Mouse (Mus musculus) midbrain, embryonic 12.5 days (tissue): ENCODE measurements around the gene Itsn1. TPM values are rescaled to one million over a fixed set of nuclear protein-coding genes. Genes with fewer than 3 reads are reported as not detected.
A peak's percentile ranks its signal among the peaks of the same experiment; 100 is the strongest.

Source experiments
- ATAC-seq: fragments of 200-750 bp; cut with Nextera tagmentation; 2 replicates; pipeline ENCODE4 v1.8.0; 2017; ENCODE audit warnings: low read depth, moderate TSS enrichment, moderate library complexity; ENCODE audit not compliant: low FRiP score
- H3K27ac ChIP-seq: fragments of 300-500 bp; sonication (generic); replicated peaks from 2 replicates; pipeline ENCODE4 v1.5.1; 2016; ENCODE audit warnings: mild to moderate bottlenecking
- H3K27me3 ChIP-seq: fragments of 300-500 bp; sonication (generic); 2 replicates; pipeline ENCODE4 v1.6.1; 2016; ENCODE audit warnings: mild to moderate bottlenecking
- H3K36me3 ChIP-seq: fragments of 300-500 bp; sonication (generic); 2 replicates; pipeline ENCODE4 v1.6.1; 2016
- H3K4me1 ChIP-seq: fragments of 300-500 bp; sonication (generic); 2 replicates; pipeline ENCODE4 v1.6.1; 2016
- H3K4me2 ChIP-seq: fragments of 300-500 bp; sonication (generic); replicated peaks from 2 replicates; pipeline ENCODE4 v1.6.1; 2016; ENCODE audit warnings: mild to moderate bottlenecking, moderate library complexity
- H3K4me3 ChIP-seq: fragments of 300-500 bp; sonication (generic); 2 replicates; pipeline ENCODE4 v1.5.1; 2016; ENCODE audit warnings: mild to moderate bottlenecking
- H3K9ac ChIP-seq: fragments of 300-500 bp; sonication (generic); replicated peaks from 2 replicates; pipeline ENCODE4 v1.6.1; 2016; ENCODE audit warnings: mild to moderate bottlenecking, moderate library complexity
- H3K9me3 ChIP-seq: fragments of 300-500 bp; sonication (generic); 2 replicates; pipeline ENCODE4 v1.6.1; 2016; ENCODE audit warnings: mild to moderate bottlenecking
- WGBS: fragments of 180-500 bp; shearing (Covaris S2); methylation state at CpG from one replicate; pipeline ENCODE4 v1.1.7; 2016; 5-methylcytosine and 5-hydroxymethylcytosine counted together
- polyA plus RNA-seq: library from polyadenylated mRNA; unstranded; fragments of >200 nt; fragmentation: Nextera tagmentation; extraction: Ambion mirVana; gene quantifications from 2 replicates; pipeline ENCODE4 v1.2.1, GENCODE M21; 2016

Gene Itsn1
- polyA plus RNA-seq, 1 experiment from 2014 or later, result 75.4 TPM

- H3K4me2 ChIP-seq, result no peak overlapping the region
- 69% methylated on average over 5 of the region's 5 CpGs for WGBS
- peaks cover 59% of the 10 kb centered on the region for H3K4me1 ChIP-seq
- H3K27ac ChIP-seq, result no peak overlapping the region
- no peaks in the 10 kb centered on the region for H3K27me3 ChIP-seq
- H3K9me3 ChIP-seq, result no peaks in the 10 kb centered on the region
- no peak for ATAC-seq
- H3K4me3 ChIP-seq, result no peak overlapping the region
- no peaks in the 10 kb centered on the region for H3K36me3 ChIP-seq
- H3K9ac ChIP-seq, result no peak overlapping the region
Measured at GRCm38 (mm10) chr16:91734771-91735170, 5.7 kb downstream of the Itsn1 start.

- H3K4me1 ChIP-seq, result peaks cover 62% of the 10 kb centered on the region
Measured at GRCm38 (mm10) chr16:91736046-91736816, 7.2 kb downstream of the Itsn1 start.

GRCm38 (mm10) chr16:91738505-91738904 lies 9.4 kb downstream of the Itsn1 start:
- H3K9ac ChIP-seq, result no peak overlapping the region
- no peak overlapping the region for H3K4me3 ChIP-seq
- WGBS, result 87% methylated on average over 6 of the region's 6 CpGs
- no peak overlapping the region for H3K27ac ChIP-seq
- H3K4me1 ChIP-seq, result peaks cover 47% of the 10 kb centered on the region
- H3K4me2 ChIP-seq, result no peak overlapping the region
- ATAC-seq, result no peak
- H3K27me3 ChIP-seq, result no peaks in the 10 kb centered on the region
- H3K9me3 ChIP-seq, result no peaks in the 10 kb centered on the region
- no peaks in the 10 kb centered on the region for H3K36me3 ChIP-seq

More at GRCm38 (mm10) chr16:91736046-91736816, 7.2 kb downstream of the Itsn1 start:
- Histone ChIP-seq H3K9ac (no peak overlapping the region), H3K36me3 (no peaks in the 10 kb centered on the region), H3K9me3 (no peaks in the 10 kb centered on the region), H3K4me3 (no peak overlapping the region), H3K27me3 (no peaks in the 10 kb centered on the region), H3K27ac (no peak overlapping the region), H3K4me2 (no peak overlapping the region)
- WGBS, result 73% methylated on average over 7 of the region's 7 CpGs
- ATAC-seq, result no peak

- H3K27ac ChIP-seq, result 0 out of 2 replicates have a peak overlapping the region, but pooled peaks have one; percentile 4
- no peaks in the 10 kb centered on the region for H3K36me3 ChIP-seq
- no peak overlapping the region for H3K4me2 ChIP-seq
- no peaks in the 10 kb centered on the region for H3K9me3 ChIP-seq
- no peak for ATAC-seq
- no peak overlapping the region for H3K4me3 ChIP-seq
- 66% methylated on average over 8 of the region's 8 CpGs for WGBS
- H3K27me3 ChIP-seq, result no peaks in the 10 kb centered on the region
- H3K9ac ChIP-seq, result no peak overlapping the region
- peaks cover 32% of the 10 kb centered on the region for H3K4me1 ChIP-seq
Measured at GRCm38 (mm10) chr16:91740184-91740917, 11.3 kb downstream of the Itsn1 start.

GRCm38 (mm10) chr16:91740918-91741255 lies 11.8 kb downstream of the Itsn1 start:
- ATAC-seq, result no peak
- H3K27me3 ChIP-seq, result no peaks in the 10 kb centered on the region
- no peak overlapping the region for H3K4me3 ChIP-seq
- H3K36me3 ChIP-seq, result no peaks in the 10 kb centered on the region
- H3K27ac ChIP-seq, result no peak overlapping the region
- H3K9ac ChIP-seq, result no peak overlapping the region
- H3K9me3 ChIP-seq, result no peaks in the 10 kb centered on the region
- peaks cover 30% of the 10 kb centered on the region for H3K4me1 ChIP-seq
- WGBS, result 60% methylated on average over 7 of the region's 7 CpGs
- no peak overlapping the region for H3K4me2 ChIP-seq

GRCm38 (mm10) chr16:91743055-91743454 lies 14.0 kb downstream of the Itsn1 start:
- Histone ChIP-seq H3K36me3 (no peaks in the 10 kb centered on the region), H3K27me3 (no peaks in the 10 kb centered on the region), H3K27ac (no peak overlapping the region), H3K9ac (no peak overlapping the region), H3K4me1 (peaks cover 16% of the 10 kb centered on the region), H3K9me3 (no peaks in the 10 kb centered on the region), H3K4me3 (no peak overlapping the region), H3K4me2 (no peak overlapping the region)
- no peak for ATAC-seq
- WGBS, result 84% methylated on average over 7 of the region's 7 CpGs

- Histone ChIP-seq H3K9ac (no peak overlapping the region), H3K4me3 (no peak overlapping the region), H3K9me3 (no peaks in the 10 kb centered on the region), H3K4me2 (no peak overlapping the region), H3K36me3 (no peaks in the 10 kb centered on the region), H3K4me1 (peaks cover 7% of the 10 kb centered on the region; the same call in 1 of the 2 replicates), H3K27ac (no peak overlapping the region), H3K27me3 (no peaks in the 10 kb centered on the region)
- no peak for ATAC-seq
- 79% methylated on average over 14 of the region's 14 CpGs for WGBS
Measured at GRCm38 (mm10) chr16:91746101-91746950, 17.2 kb downstream of the Itsn1 start.

GRCm38 (mm10) chr16:91747567-91747966 lies 18.5 kb downstream of the Itsn1 start:
- H3K27me3 ChIP-seq, result no peaks in the 10 kb centered on the region
- H3K4me3 ChIP-seq, result no peak overlapping the region
- no peaks in the 10 kb centered on the region for H3K9me3 ChIP-seq
- H3K4me2 ChIP-seq, result no peak overlapping the region
- no peak for ATAC-seq
- no peaks in the 10 kb centered on the region for H3K36me3 ChIP-seq
- no peak overlapping the region for H3K27ac ChIP-seq
- H3K4me1 ChIP-seq, result peaks cover 7% of the 10 kb centered on the region; the same call in 1 of the 2 replicates
- no peak overlapping the region for H3K9ac ChIP-seq
- 88% methylated on average over 6 of the region's 6 CpGs for WGBS

GRCm38 (mm10) chr16:91751644-91752385 lies 22.7 kb downstream of the Itsn1 start:
- no peak overlapping the region for H3K27ac ChIP-seq
- 77% methylated on average over 13 of the region's 13 CpGs for WGBS
- no peak for ATAC-seq
- H3K36me3 ChIP-seq, result no peaks in the 10 kb centered on the region
- H3K9ac ChIP-seq, result no peak overlapping the region
- no peaks in the 10 kb centered on the region for H3K4me1 ChIP-seq
- H3K4me2 ChIP-seq, result no peak overlapping the region
- no peak overlapping the region for H3K4me3 ChIP-seq
- no peaks in the 10 kb centered on the region for H3K27me3 ChIP-seq
- H3K9me3 ChIP-seq, result no peaks in the 10 kb centered on the region

- H3K4me2 ChIP-seq, result no peak overlapping the region
- no peaks in the 10 kb centered on the region for H3K9me3 ChIP-seq
- no peak overlapping the region for H3K27ac ChIP-seq
- H3K4me3 ChIP-seq, result no peak overlapping the region
- H3K4me1 ChIP-seq, result no peaks in the 10 kb centered on the region
- 87% methylated on average over 4 of the region's 4 CpGs for WGBS
- H3K36me3 ChIP-seq, result no peaks in the 10 kb centered on the region
- ATAC-seq, result no peak
- no peaks in the 10 kb centered on the region for H3K27me3 ChIP-seq
- no peak overlapping the region for H3K9ac ChIP-seq
Measured at GRCm38 (mm10) chr16:91753611-91754010, 24.5 kb downstream of the Itsn1 start.

GRCm38 (mm10) chr16:91754957-91755356 lies 25.9 kb downstream of the Itsn1 start:
- Histone ChIP-seq H3K27ac (no peak overlapping the region), H3K9me3 (no peaks in the 10 kb centered on the region), H3K4me3 (no peak overlapping the region), H3K9ac (no peak overlapping the region), H3K36me3 (no peaks in the 10 kb centered on the region), H3K4me1 (peaks cover under 1% of the 10 kb centered on the region; the same call in 1 of the 2 replicates), H3K4me2 (no peak overlapping the region), H3K27me3 (no peaks in the 10 kb centered on the region)
- WGBS, result 93% methylated on average over 6 of the region's 6 CpGs
- no peak for ATAC-seq
